Mouse (Mus musculus): Measurements from ENCODE around the gene Pibf1. TPM values are rescaled to one million over a fixed set of nuclear protein-coding genes. Genes with fewer than 3 reads are reported as not detected.
A peak's percentile ranks its signal among the peaks of the same experiment; 100 is the strongest.

Pibf1 gene
- polyA plus RNA-seq, 1 experiment = 8.8 TPM

- no peak overlapping the region for H3K4me3 ChIP-seq (ENCODE audit: insufficient read depth, low read length)
- H3K4me1 ChIP-seq (ENCODE audit: control insufficient read depth, insufficient read depth, low read length) = no peaks in the 10 kb centered on the region
- TF ChIP-seq CTCF (IDR thresholded peaks at IDR 0.05; ENCODE audit: extremely low read depth, insufficient read depth, low read length) (no peak), POLR2A (IDR thresholded peaks at IDR 0.05; ENCODE audit: extremely low read depth, insufficient read depth, low read length) (no peak)
- no peak overlapping the region for H3K27ac ChIP-seq (ENCODE audit: insufficient read depth, low read length)
Observed at GRCm38 (mm10) chr14:99280399-99280798, 181.2 kb downstream of the Pibf1 start.

DNA sequence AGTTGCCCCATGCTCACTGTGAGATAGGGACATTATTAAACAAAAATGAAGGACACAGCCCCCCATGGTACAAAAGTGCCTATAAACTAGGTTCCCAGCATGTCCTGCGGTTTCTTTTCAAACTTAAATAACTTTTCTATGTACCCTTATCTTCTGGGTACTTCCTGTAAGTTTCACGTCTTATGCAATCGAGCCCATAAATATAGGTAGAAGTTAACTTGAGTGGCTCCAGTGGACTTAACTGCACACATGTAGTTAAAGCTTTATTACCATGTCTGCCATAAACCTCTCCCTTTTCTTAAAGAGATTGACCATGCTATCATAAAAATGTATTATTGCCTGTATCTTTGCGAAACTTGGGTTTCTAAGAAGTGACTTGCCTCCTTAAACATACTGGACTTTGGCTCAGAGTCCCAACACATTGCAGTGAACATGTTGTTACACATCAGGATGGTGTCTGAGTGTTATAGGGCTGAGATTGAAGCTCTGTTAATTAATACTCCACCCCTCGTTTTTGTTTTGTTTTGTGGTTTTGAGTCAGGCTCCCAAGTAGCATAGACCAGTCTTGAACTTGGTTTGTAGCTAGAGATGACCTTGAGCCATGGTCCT, 181.7 kb downstream of the Pibf1 start:
- Histone ChIP-seq H3K4me3 (ENCODE audit: insufficient read depth, low read length) (no peak overlapping the region), H3K27ac (ENCODE audit: insufficient read depth, low read length) (no peak overlapping the region), H3K4me1 (ENCODE audit: control insufficient read depth, insufficient read depth, low read length) (no peaks in the 10 kb centered on the region)
- TF ChIP-seq CTCF (IDR thresholded peaks at IDR 0.05; ENCODE audit: extremely low read depth, insufficient read depth, low read length) (no peak), POLR2A (IDR thresholded peaks at IDR 0.05; ENCODE audit: extremely low read depth, insufficient read depth, low read length) (no peak)

- Histone ChIP-seq H3K4me3 (ENCODE audit: insufficient read depth, low read length) (no peak overlapping the region), H3K4me1 (ENCODE audit: control insufficient read depth, insufficient read depth, low read length) (no peaks in the 10 kb centered on the region), H3K27ac (ENCODE audit: insufficient read depth, low read length) (no peak overlapping the region)
- TF ChIP-seq CTCF (IDR thresholded peaks at IDR 0.05; ENCODE audit: extremely low read depth, insufficient read depth, low read length) = no peak
- TF ChIP-seq POLR2A (IDR thresholded peaks at IDR 0.05; ENCODE audit: extremely low read depth, insufficient read depth, low read length) = no peak
Observed at GRCm38 (mm10) chr14:99285486-99285885, 186.3 kb downstream of the Pibf1 start.

- H3K27ac ChIP-seq (ENCODE audit: insufficient read depth, low read length) = no peak overlapping the region
- TF ChIP-seq CTCF (IDR thresholded peaks at IDR 0.05; ENCODE audit: extremely low read depth, insufficient read depth, low read length) (no peak), POLR2A (IDR thresholded peaks at IDR 0.05; ENCODE audit: extremely low read depth, insufficient read depth, low read length) (no peak)
- H3K4me3 ChIP-seq (ENCODE audit: insufficient read depth, low read length) = no peak overlapping the region
- no peaks in the 10 kb centered on the region for H3K4me1 ChIP-seq (ENCODE audit: control insufficient read depth, insufficient read depth, low read length)
Observed at GRCm38 (mm10) chr14:99292176-99292575, 193.0 kb downstream of the Pibf1 start.

DNA sequence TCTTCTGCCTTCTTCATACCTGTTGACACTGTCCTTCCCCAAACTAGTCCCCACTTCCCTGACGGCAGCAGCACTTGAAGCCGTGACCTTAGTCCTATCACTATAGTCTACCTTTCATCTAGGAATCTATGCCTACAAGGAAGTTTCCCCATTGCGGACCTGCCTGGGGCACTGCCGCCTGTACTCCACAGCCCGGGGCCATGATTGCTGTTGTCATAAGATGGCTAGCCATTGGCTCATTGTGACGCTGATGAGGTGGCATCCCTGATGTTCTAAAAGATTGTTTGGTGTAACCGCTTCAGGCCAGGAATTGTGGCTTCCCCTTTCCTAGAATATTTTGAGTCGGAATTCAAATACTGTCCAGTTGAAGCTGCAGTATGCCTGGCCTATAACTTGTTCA, 195.2 kb downstream of the Pibf1 start:
- no peaks in the 10 kb centered on the region for H3K4me1 ChIP-seq (ENCODE audit: control insufficient read depth, insufficient read depth, low read length)
- no peak overlapping the region for H3K27ac ChIP-seq (ENCODE audit: insufficient read depth, low read length)
- TF ChIP-seq POLR2A (IDR thresholded peaks at IDR 0.05; ENCODE audit: extremely low read depth, insufficient read depth, low read length) = no peak
- TF ChIP-seq CTCF (IDR thresholded peaks at IDR 0.05; ENCODE audit: extremely low read depth, insufficient read depth, low read length) = no peak
- no peak overlapping the region for H3K4me3 ChIP-seq (ENCODE audit: insufficient read depth, low read length)

DNA sequence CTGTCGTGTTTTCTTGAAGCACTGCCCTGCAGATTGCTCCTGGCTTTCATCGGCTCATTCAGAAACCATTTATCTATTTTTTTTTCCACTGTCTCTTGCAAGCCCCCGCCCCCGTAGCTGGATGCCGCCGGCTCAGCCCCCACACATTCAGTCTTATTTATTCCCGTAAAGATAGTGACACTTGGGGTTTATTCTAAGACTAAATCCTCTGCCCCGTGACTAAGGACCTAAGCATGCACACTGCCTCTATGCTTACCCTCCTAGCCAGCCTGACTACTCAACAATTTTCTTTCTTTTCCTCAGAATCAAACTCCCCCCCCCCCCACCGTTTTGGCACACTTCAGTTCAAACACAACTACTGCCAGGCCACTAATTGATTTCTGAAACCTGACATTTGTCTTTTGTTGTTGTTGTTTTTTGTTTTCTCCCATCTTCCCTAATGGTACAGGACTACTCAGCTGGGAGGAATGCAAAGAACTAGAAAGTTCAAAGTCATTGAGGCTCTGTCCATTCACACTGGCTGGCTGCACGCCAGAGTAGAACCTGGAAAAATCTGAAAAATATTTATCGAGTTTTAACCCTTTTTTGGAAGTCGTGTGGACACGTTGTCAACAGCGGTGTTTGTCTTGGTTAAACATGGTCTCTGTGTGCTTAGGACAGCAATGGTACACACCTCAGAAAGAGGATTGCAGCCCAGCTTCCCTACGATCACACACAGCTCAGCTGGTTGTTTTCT, 196.6 kb downstream of the Pibf1 start:
- TF ChIP-seq CTCF (IDR thresholded peaks at IDR 0.05; ENCODE audit: extremely low read depth, insufficient read depth, low read length) = no peak
- Histone ChIP-seq H3K27ac (ENCODE audit: insufficient read depth, low read length) (no peak overlapping the region), H3K4me3 (ENCODE audit: insufficient read depth, low read length) (no peak overlapping the region), H3K4me1 (ENCODE audit: control insufficient read depth, insufficient read depth, low read length) (no peaks in the 10 kb centered on the region)

DNA sequence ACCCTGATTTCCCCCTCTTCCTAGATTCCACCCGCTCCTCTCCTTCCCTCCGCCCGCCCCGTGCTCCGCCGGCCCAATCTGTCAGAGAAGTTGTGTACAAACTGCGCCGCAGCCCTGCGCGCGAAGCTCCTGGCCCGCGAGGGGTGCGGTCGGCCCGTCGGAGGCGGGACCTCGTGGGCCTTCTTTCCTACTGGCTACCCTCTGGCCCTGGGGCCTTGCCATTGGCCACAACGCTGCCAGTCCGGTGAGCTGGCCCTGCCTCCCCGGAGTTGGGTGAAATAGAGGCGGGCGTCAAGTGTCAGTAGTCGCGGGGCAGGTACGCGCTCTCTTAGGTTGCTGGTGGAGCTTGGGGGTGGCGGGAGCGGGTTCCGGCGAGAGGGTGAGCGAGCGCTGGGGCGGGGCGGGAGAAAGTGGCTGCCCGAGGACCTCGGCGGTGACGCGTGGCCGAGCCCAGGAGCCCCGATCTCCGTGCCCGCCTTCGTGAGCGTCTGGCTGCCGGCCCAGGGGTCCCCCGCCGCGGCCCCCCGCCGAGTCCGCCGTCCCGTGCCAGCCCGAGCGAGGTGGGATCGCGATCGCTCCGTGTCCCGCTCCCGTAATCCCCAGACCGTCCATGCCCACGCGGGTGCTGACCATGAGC, 199.3 kb downstream of the Pibf1 start, which contains the start of gene Klf5:
TSS of gene Klf5 (plus strand) at position 307 of the 637 bp plus-strand sequence.
- Histone ChIP-seq H3K4me3 (ENCODE audit: insufficient read depth, low read length) (peak within 1 kb of the TSS; percentile 97), H3K4me1 (ENCODE audit: control insufficient read depth, insufficient read depth, low read length) (no peaks in the 10 kb centered on the region), H3K27ac (ENCODE audit: insufficient read depth, low read length) (peak within 1 kb of the TSS; percentile 86)
- TF ChIP-seq CTCF (IDR thresholded peaks at IDR 0.05; ENCODE audit: extremely low read depth, insufficient read depth, low read length) = no peak
- TF ChIP-seq POLR2A (IDR thresholded peaks at IDR 0.05; ENCODE audit: extremely low read depth, insufficient read depth, low read length) = peak; percentile 69

DNA sequence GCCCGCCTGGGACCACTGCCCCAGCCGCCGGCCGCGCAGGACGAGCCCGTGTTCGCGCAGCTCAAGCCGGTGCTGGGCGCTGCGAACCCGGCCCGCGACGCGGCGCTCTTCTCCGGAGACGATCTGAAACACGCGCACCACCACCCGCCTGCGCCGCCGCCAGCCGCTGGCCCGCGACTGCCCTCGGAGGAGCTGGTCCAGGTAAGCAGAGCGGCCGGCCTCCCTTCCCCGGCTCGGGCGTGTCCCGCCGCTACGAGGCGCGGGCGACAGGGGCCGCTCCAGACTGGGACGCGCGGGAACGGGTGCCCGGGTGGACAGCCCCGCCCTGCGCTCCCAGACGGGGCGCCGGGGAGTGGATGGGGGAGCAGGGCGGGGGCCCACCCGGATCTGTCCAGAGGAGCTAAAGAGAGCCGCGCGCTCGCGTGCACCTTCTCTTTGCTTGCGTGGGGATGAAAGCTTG, 199.8 kb downstream of the Pibf1 start:
- TF ChIP-seq CTCF (IDR thresholded peaks at IDR 0.05; ENCODE audit: extremely low read depth, insufficient read depth, low read length) = no peak
- no peaks in the 10 kb centered on the region for H3K4me1 ChIP-seq (ENCODE audit: control insufficient read depth, insufficient read depth, low read length)
- H3K4me3 ChIP-seq (ENCODE audit: insufficient read depth, low read length) = peak overlapping the region; percentile 97
- H3K27ac ChIP-seq (ENCODE audit: insufficient read depth, low read length) = peak overlapping the region; percentile 86

GRCm38 (mm10) chr14:99299701-99300191, 200.5 kb downstream of the Pibf1 start:
- H3K27ac ChIP-seq (ENCODE audit: insufficient read depth, low read length) = no peak overlapping the region
- peak overlapping the region; percentile 97 for H3K4me3 ChIP-seq (ENCODE audit: insufficient read depth, low read length)
- H3K4me1 ChIP-seq (ENCODE audit: control insufficient read depth, insufficient read depth, low read length) = no peaks in the 10 kb centered on the region
- TF ChIP-seq CTCF (IDR thresholded peaks at IDR 0.05; ENCODE audit: extremely low read depth, insufficient read depth, low read length) (no peak), POLR2A (IDR thresholded peaks at IDR 0.05; ENCODE audit: extremely low read depth, insufficient read depth, low read length) (no peak)

Measured in cortical plate, adult 2 months (tissue).